In the genomic region with DNA sequence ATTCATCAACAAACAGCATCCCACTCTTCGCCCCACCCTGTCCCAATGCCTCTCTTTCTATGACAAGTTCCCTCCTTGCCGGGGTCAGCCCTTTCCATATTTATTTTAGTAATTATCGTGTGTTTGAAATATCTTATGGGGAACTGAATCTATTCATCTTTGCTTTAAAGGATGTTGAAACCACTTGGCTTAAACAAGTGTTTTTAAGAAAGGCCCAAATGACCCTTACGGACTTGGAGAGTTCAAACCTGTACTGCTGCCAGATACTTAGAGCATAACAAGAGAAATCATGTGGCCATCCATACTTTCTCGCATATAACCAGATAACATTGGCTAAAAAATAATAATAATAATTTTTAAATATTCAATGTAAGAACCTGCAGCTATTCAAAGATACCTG, we compare ENCODE assay signal across 23 mouse cellular contexts. TPM values are rescaled to one million over a fixed set of nuclear protein-coding genes. Genes with fewer than 3 reads are reported as not detected.
A peak's percentile ranks its signal among the peaks of the same experiment; 100 is the strongest.
DNase-seq lines count a peak whose midpoint lies in the region; ATAC-seq and TF ChIP-seq lines count a peak whose summit lies in the region.
"Had no signal": no experiment of that assay in that cellular context is flagged by ENCODE, and none has a peak within 500 bp of the region (broad histone marks: within the 10 kb centered on the region; RNA-seq: fewer than 3 reads in every experiment).

No protein-coding gene starts in this region.

- no peak for ATAC-seq in intestine, embryonic 14.5 days (replicated peaks; ENCODE audit: low FRiP score, low TSS enrichment, low read depth)
- no peak for ATAC-seq in intestine, embryonic 15.5 days
- ATAC-seq in hindbrain, postnatal 0 days = no peak
- ATAC-seq: CD4-positive, CD25-positive, alpha-beta regulatory T cell, adult 4 months; forebrain, embryonic 13.5 days; forebrain, postnatal 0 days had no signal

- intact Hi-C loops in left cerebral cortex, postnatal 4 days (cut with DNase I) = loop anchor here (10.0 kb wide), 1 partner anchor 517 kb away; no protein-coding TSS in a partner anchor

- TF ChIP-seq POLR2A in lung, adult 2 months (IDR thresholded peaks at IDR 0.05; ENCODE audit: borderline replicate concordance, extremely low read depth, low read depth, low read length) = no peak

- no peak overlapping the region for H3K27ac ChIP-seq in intestine, embryonic 14.5 days (ENCODE audit: low read depth)
- no peak overlapping the region for H3K27ac ChIP-seq in intestine, embryonic 15.5 days
- no peak overlapping the region for H3K27ac ChIP-seq in hindbrain, postnatal 0 days
- H3K27ac ChIP-seq: embryonic facial prominence, embryonic 10.5 days; forebrain, embryonic 13.5 days; heart, adult 2 months; heart, embryonic 15.5 days; hindbrain, embryonic 14.5 days had no signal

- WGBS in intestine, embryonic 14.5 days = 80% methylated on average over 5 of the region's 5 CpGs
- 81% methylated on average over 5 of the region's 5 CpGs for WGBS in intestine, embryonic 15.5 days
- WGBS in lung, adult 2 months = 54% methylated on average over 5 of the region's 5 CpGs
- 88% methylated on average over 5 of the region's 5 CpGs for WGBS in hindbrain, postnatal 0 days

- no peaks in the 10 kb centered on the region for H3K36me3 ChIP-seq in intestine, embryonic 14.5 days (ENCODE audit: control insufficient read depth, insufficient read depth, low read length)
- H3K36me3 ChIP-seq in intestine, embryonic 15.5 days = no peaks in the 10 kb centered on the region
- H3K36me3 ChIP-seq in hindbrain, postnatal 0 days (ENCODE audit: insufficient read depth, low read length) = no peaks in the 10 kb centered on the region
- H3K36me3 ChIP-seq: embryonic facial prominence, embryonic 10.5 days; G1E; heart, embryonic 15.5 days had no signal

- H3K4me3 ChIP-seq in intestine, embryonic 14.5 days (ENCODE audit: low read depth, low read length) = no peak overlapping the region
- H3K4me3 ChIP-seq in intestine, embryonic 15.5 days (replicated peaks) = no peak overlapping the region
- no peak overlapping the region for H3K4me3 ChIP-seq in lung, adult 2 months (replicated peaks; ENCODE audit: extremely low read depth, low read depth, low read length)
- no peak overlapping the region for H3K4me3 ChIP-seq in hindbrain, postnatal 0 days (ENCODE audit: low read length)
- H3K4me3 ChIP-seq: embryonic facial prominence, embryonic 10.5 days; forebrain, embryonic 13.5 days; heart, adult 2 months; heart, embryonic 15.5 days had no signal

- no peak overlapping the region for H3K4me2 ChIP-seq in intestine, embryonic 14.5 days (ENCODE audit: low read length)
- H3K4me2 ChIP-seq in intestine, embryonic 15.5 days (replicated peaks) = no peak overlapping the region
- no peak overlapping the region for H3K4me2 ChIP-seq in hindbrain, postnatal 0 days (ENCODE audit: low read depth, low read length)
- H3K4me2 ChIP-seq: forebrain, embryonic 13.5 days; heart, embryonic 11.5 days; heart, embryonic 15.5 days; hindbrain, embryonic 14.5 days had no signal

- no peak overlapping the region for H3K9ac ChIP-seq in intestine, embryonic 14.5 days (ENCODE audit: low read length)
- no peak overlapping the region for H3K9ac ChIP-seq in intestine, embryonic 15.5 days
- no peak overlapping the region for H3K9ac ChIP-seq in hindbrain, postnatal 0 days (replicated peaks; ENCODE audit: low read length)
- H3K9ac ChIP-seq: forebrain, embryonic 13.5 days; forebrain, postnatal 0 days; heart, embryonic 15.5 days; hindbrain, embryonic 14.5 days had no signal

- DNase-seq in intestine, embryonic 14.5 days (ENCODE audit: low spot score) = peak; percentile 18
- peak; percentile 33 for DNase-seq in lung, adult 2 months
- DNase-seq in lung, postnatal 10 days = peak; percentile 20
- DNase-seq in hindbrain, postnatal 0 days (ENCODE audit: low spot score) = no peak
- no peak for DNase-seq in layer of hippocampus, postnatal 14 days (ENCODE audit: low spot score in 2 of 2)
- DNase-seq in left cerebral cortex, postnatal 4 days = no peak
- DNase-seq: adrenal gland, postnatal 25 days; B cell, adult 2 months; cerebellum, adult 18-20 months; cerebellum, adult 9-11 months; forebrain, postnatal 0 days; gastrocnemius, postnatal 14 days; heart, adult 2 months; heart, postnatal 14 days had no signal

- no peaks in the 10 kb centered on the region for H3K27me3 ChIP-seq in intestine, embryonic 14.5 days (replicated peaks; ENCODE audit: control insufficient read depth, insufficient read depth, low read length)
- H3K27me3 ChIP-seq in intestine, embryonic 15.5 days (replicated peaks) = no peaks in the 10 kb centered on the region
- H3K27me3 ChIP-seq in hindbrain, postnatal 0 days (ENCODE audit: insufficient read depth, low read length) = no peaks in the 10 kb centered on the region
- H3K27me3 ChIP-seq: forebrain, embryonic 13.5 days; heart, embryonic 15.5 days had no signal

- no peaks in the 10 kb centered on the region for H3K4me1 ChIP-seq in intestine, embryonic 14.5 days (replicated peaks; ENCODE audit: control insufficient read depth, insufficient read depth, low read length)
- no peaks in the 10 kb centered on the region for H3K4me1 ChIP-seq in intestine, embryonic 15.5 days (replicated peaks)
- H3K4me1 ChIP-seq in lung, adult 2 months (ENCODE audit: control insufficient read depth, insufficient read depth, low read length) = no peaks in the 10 kb centered on the region; the same call in 1 of the 2 replicates
- H3K4me1 ChIP-seq in hindbrain, postnatal 0 days (ENCODE audit: insufficient read depth, low read length) = no peaks in the 10 kb centered on the region
- H3K4me1 ChIP-seq: embryonic facial prominence, embryonic 10.5 days; heart, embryonic 15.5 days had no signal

- no peak for TF ChIP-seq CTCF in lung, adult 2 months (IDR thresholded peaks at IDR 0.05; ENCODE audit: insufficient read depth, low read length)
- no peak for TF ChIP-seq CTCF in hindbrain, postnatal 0 days (IDR thresholded peaks at IDR 0.05; ENCODE audit: low read depth)

- H3K9me3 ChIP-seq in intestine, embryonic 14.5 days (ENCODE audit: control insufficient read depth, low read length) = no peaks in the 10 kb centered on the region
- H3K9me3 ChIP-seq in intestine, embryonic 15.5 days = no peaks in the 10 kb centered on the region
- H3K9me3 ChIP-seq in hindbrain, postnatal 0 days (ENCODE audit: low read length) = no peaks in the 10 kb centered on the region
- H3K9me3 ChIP-seq: embryonic facial prominence, embryonic 10.5 days; forebrain, embryonic 13.5 days; heart, embryonic 15.5 days had no signal

RNA-seq across cellular contexts. Expression of a gene that starts 48.7 kb away (rescaled TPM):
- polyA plus RNA-seq in intestine, embryonic 14.5 days (2014; fragmentation: Nextera tagmentation; extraction: Ambion mirVana) = 24.7 and 29.0 TPM in 2 replicates
- polyA plus RNA-seq in intestine, embryonic 15.5 days (2015; fragmentation: Nextera tagmentation; extraction: Ambion mirVana) = 21.5 and 21.9 TPM in 2 replicates
- 19.2 and 23.3 TPM in 2 replicates for polyA plus RNA-seq in lung, adult 2 months (2012; rRNA removed)
- total RNA-seq in hindbrain, postnatal 0 days (2014; rRNA removed) = 200 and 239 TPM in 2 replicates
- polyA plus RNA-seq in hindbrain, postnatal 0 days (2015; fragmentation: Nextera tagmentation; extraction: Ambion mirVana) = 58.7 and 60.1 TPM in 2 replicates
- total RNA-seq in layer of hippocampus, postnatal 14 days (2021) = 100 to 1,000 TPM; 483 to 533 TPM
- 100 to 1,000 TPM; 573 to 576 TPM for total RNA-seq in left cerebral cortex, postnatal 4 days (2021)
- total RNA-seq: hematopoietic stem cell, adult 5-6 weeks had no signal
- polyA plus RNA-seq: G1E had no signal

Comparison
In these comparisons a context has a peak if more than half of its experiments do, and no peak if none do; other contexts are left out.
1. DNase-seq: peak in intestine, embryonic 14.5 days (single experiment), lung, adult 2 months (single experiment) and lung, postnatal 10 days (single experiment); none in hindbrain, postnatal 0 days (single experiment), layer of hippocampus, postnatal 14 days (0 of 2) and left cerebral cortex, postnatal 4 days (single experiment).